Mouse (Mus musculus) cerebellum, adult 11 months (tissue): ENCODE measurements around the gene Gm49601.

Experiments used
- DNase-seq: peaks from one replicate; pipeline ENCODE4 v3.0.0; 2022

Gm49601 gene

DNA sequence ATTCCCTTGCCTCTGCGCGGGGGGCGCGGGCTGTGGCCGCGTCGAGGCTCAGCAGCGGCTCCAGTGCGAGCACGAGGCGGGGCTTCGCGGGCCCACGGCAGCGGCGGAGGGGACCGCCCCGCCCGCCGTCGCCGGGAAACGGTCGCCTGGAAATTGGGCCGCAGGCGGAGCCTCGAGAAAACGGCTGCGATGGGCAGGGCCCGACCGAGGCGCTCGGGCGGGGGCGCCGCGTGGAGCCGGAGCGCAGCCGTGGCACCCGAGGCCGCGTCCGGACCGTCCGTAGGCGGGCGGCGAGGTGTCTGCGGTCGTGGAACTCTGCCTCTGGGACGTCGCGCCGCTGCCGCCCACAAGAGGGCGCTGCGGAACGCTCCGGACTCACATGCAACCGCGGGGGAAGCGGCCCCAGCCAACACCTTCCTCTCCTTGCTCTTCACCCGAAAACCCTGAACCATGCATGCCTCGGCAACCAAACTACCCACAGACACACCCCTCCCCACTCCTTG is at the start of gene Gm49601:
Gene Gm49601, minus strand, starts transcription at position 52 of the 503 bp plus-strand sequence.
- DNase-seq, result peak; percentile 89

DNA sequence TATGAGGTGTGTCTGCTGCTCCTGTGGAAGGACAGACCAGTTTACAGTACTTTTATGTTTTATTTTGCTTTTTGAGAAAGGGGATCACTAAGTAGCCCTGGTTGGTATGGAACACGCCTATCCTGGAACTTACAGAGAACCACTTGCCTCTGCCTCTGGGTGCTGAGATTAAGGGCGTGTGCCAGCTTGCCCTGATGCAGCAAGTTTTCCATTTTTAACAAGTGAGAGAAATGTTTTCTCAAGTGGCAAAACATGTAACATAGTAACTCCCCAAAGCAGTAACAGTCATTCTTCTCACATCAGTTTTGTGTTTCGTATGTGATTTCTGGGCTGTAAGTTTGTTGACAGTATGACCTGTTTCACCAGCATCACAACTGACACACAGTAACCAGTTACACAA is 46.8 kb upstream of the Gm49601 start:
- no peak for DNase-seq

DNA sequence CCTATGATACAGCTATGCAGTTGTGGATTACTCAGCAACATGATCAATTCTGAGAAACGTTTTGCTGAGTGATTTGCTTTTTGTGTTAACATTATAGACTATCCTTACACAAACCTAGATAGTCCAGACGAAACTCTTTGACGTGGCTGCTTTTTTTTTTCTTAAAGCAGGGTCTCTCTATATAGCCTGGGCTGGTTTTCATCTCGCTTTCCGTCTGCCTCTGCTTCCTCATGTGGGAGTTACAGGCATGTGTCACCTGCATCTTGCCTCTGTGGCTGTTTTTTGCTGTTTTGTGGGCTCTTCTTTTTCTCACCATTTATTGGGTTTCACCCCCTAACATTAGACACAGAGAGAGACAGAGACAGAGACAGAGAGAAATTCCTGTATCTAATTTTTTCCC is 45.8 kb upstream of the Gm49601 start:
- no peak for DNase-seq

DNA sequence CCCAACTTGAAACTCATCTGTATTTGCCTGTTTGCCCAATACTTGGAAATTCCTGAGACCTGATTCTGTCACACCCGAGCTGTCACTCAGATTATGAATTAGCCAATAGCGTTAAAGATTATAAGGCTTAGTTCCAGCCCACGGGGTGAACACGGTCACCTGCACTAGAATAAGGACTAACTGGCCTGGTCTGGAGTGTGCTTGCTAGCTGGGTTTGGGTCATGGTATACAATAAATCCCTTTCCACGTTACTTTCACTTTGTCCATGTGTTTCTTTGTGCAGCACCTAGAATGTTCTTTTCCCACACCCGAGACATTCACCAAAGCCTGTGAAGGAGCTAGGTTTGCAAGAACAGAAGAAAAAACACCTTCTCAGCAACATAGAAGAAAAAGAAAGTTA is 43.7 kb upstream of the Gm49601 start:
- DNase-seq, result no peak

DNA sequence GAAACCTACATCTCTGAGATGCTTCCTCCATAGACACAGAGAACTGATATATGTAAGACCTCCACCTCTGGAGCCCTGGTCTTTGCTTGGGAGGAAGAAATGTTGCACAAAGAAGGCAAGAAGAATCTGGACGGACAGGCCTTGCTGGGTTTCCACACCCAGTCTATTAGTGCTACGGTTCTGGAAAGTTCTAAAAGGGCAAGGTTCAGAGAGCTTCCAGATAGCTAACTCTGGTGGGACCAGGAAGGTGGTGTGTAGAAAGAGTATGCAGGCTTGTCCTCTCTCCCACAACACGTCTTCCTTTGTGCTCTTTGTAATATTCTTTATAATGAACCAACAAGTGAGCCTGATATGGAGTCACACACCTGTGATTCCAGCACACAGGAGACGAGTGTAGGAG is 32.4 kb upstream of the Gm49601 start:
- DNase-seq, result no peak

DNA sequence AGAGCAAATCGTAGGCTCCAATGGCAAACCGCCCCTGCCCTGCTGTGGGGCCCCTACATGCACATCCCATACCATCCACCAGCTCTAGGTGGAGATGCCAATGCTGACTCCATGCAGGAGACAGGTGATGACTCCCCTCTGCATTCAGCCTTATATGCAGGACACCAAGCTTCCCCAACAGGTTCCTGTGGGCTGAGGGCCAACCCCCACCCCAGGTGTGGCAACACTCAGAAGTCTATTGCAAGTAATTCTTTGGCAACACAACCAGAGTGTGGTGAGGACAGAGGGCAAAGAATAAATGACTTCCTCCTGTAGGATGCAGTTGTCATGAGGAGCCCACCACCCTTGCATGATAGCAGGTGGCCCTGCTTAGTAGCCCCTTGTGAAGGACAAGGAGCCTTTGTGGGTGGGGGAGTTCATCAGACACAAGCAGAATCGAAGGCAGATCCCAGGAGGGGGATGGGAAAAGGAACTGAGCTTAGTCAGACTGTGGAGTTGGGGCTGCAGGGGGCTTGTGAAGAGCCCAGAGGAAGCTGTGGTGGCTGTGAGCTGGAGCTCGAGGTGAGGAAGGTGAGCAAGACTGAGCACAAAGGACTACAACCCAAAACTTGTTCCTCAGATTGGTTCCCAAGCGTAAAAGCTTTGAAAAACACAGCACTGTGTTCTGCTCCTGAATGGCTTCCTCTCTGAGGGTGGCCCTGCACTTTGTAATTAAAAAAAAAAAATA is 29.3 kb upstream of the Gm49601 start:
- no peak for DNase-seq

DNA sequence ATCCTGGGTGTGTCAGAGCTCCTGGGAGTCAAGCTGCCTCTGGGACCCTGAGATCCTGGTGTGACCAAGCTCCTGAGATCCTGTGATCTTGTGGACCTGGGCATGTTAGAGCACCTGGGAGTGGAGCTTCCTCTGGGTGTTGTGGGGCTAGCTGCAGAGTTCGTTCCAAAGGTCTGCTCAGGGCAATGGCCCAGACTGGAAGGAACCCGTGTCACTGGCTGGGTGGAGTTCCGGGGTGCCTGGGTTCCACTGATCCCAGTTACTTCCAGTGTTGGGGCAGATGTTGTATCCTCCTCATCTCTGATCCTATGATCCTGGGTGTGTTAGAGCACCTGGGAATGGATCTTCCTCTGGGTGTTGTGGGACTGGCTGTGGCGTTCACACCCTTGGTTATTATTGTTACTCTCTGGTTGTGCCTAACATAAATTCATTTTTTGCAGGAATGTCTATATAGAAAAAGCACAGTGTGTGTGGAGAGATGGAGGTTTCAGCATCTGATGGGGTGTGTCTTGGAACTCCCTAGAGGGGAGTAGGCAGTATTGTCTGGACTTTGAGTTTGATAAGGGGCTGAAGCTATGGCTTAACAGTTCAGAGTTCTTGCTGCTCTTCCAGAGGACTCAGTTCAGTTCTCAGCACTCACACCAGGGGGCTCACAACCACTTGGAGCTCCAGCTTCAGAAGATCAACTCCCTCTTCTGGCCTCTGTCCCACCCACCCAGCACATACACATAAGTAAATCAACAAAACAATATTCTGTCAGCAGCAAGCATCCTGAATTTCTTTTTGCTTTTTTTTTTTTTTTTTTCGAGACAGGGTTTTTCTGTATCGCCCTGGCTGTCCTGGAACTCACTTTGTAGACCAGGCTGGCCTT is 27.3 kb upstream of the Gm49601 start:
- DNase-seq, result no peak

DNA sequence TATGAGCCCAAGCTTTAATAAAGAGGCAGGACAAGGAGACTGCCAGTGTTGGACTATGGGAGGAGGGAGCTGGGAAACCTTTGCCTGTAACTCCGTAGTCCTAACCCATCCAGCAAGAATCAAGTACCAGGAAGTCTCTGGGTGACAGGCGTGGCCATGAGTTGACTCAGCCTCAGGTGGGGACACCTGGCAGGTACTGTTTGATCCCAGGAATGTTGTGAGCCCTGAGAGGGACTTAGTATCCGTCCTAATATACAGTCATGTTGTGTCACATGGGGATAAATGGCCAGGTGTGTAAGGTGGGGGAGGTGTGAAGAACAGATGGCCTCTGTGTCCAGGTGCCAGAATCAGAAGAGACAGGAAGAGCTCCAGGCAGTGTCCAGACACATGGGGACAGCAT is 22.9 kb upstream of the Gm49601 start:
- DNase-seq, result no peak

DNA sequence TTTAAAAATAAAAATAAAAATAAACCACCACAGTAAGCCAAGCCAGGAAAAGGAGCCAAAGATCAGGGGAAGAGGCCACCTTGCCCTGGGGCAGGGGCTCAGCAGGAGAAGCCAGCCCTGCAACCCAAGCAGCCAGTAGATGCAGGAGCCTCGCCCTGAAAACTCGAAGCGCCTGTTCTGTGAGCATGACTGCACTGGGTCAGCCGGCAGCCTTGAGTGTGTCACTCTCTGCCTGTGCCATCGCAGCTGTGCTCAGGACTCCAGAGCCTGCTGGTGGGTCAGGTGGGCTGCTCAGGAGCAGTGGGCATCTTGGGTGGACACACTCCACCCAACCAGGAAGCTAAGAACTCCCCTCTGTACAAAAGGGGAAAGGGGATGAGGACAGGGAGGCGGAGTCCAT is 19.1 kb upstream of the Gm49601 start:
- DNase-seq, result no peak

DNA sequence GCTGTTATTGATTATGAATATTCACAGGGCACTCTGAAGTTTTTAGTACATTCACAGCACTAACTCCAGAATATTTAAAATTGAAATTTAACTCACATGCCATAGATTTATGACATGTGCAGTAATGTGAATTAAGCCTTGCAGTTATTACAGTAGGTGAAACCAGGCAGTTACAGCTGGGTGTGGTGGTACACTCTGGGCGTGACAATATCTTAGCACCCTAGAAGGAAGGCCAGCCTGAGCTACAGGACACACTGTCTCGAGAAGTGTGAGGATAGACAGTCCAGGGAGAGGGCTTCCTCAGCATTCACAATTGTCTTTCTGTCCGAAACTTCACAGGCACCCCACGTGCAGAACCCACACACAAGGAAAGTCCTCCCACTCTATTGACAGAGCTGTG is 18.3 kb upstream of the Gm49601 start:
- DNase-seq, result no peak

DNA sequence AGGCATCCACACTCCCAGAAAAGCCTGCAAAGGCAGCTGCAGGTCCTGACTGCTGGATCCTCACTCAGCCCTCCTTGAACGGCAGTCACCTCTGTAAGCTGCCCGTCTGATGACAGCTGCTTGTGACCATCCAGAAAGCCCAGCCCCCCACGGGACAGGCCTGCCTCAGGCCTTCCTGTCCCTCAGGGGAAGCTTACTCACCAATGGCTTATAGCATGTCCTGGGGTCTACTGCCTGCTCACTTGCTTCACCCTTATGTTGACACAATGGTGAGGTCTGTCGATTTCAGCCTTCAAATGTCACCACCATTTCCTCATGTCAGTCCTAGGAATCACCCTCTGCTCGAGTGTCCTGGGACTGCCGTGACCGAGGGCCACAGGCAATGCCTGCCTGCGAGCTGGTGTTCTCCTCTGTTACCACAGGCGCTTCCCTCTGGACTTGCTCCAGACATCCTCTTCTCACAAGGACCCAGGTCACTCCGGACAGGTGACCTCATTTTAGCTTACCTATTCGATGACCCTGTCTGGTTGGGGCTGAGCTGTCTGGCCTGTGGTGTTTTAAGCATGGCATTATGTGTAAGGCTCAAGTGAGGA is 17.3 kb upstream of the Gm49601 start:
- DNase-seq, result no peak

DNA sequence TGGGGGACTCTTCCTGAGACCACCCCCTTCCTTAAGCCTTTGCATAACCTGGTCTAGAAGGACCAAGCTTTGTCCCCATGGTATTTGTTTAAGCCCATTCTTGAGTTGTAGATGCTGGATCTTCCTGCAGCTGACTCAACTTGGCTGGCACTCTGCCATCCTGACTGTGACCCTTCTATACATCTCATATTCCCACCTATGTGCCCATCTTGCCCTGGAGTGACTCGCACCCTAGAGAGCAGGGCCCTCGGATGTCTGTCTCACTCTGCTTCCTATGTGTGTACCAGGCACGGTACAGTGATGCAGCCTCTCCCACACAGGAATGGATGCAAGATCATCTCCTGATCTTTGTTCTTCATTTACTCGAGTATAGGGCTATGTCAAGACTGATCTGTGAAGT is 16.7 kb upstream of the Gm49601 start:
- no peak for DNase-seq

DNA sequence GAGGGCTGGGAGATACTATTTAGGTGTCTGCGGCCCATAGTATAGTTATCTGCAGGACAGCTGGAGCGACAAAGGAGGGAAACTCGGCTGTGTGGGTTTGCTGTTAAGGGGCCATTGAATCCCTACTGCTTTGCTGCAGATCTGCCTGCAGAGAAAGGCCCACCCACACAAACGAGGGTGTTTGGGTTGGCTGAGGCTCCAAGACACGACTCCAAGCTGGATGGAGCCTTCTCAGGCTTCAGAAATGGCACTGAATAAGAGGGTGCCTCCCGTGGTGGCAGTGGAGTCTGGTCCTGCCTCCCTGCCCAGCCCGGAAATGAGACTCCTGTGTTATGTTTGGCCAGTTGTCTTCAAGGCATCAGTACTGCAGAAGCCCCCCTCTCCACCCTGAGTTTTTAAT is 16.1 kb upstream of the Gm49601 start:
- DNase-seq, result no peak

DNA sequence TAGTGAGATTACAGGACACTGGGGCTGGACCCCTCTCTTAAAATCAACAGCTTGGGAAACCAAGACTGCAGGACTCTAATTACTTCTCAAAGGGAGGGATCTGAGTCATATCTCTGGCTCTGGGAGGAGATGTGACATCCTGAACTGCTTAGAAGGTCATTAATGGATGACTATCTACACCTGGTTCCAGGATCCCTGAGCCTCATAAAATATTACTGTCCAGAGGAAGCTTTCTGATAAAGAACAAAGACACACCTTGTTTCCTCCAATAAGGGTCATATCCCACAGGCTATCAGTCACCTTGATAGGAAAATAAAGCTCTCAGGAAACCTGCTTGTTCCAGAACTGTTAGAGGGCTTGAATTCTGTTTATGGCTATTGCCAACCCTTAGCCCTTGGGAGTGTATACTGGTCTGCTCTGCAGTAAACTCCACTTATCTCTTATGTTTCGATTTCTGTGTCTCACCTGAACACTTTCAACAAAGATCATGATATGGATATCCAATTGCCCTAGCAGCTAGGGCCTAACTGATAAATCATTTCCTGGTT is 13.2 kb upstream of the Gm49601 start:
- no peak for DNase-seq

DNA sequence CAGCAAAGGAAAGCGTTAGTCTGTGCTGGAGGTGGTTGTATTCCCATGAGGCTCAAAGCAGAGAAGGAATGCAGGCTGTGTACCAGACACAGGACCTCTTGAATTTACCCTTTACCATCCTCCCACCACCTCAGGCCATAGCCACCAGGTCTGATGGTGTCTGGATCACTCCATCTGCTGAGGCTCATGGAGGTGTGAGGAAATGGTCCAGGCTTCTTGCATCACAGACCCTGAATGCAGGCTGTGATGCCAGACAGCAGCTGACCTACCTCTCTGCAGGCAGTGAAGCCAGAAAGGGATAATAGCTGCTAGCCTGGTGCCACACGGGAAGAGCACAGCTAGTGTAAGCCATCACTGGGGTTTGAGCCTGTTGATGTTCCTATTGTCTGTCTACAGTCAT is 12.2 kb upstream of the Gm49601 start:
- DNase-seq, result no peak

DNA sequence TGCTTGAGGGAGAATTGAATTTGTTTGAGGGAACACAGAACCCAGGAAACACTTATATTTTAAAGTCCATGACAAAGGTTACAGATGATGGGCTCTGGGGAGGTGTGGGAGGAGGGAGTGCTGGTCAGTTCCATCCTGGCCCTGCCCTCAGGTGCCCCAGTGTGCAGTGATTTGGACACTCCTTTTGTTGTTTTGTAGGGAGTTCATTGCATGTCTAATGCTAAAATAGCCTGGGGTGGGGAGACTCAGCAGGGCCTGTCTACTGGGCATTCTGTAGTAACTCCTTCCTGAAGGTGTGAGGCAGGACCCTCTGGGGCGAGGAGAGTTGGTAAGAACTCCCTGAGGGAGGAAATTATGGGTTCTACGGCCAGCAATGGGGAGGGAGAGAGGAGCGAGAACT is 10.6 kb upstream of the Gm49601 start:
- no peak for DNase-seq

DNA sequence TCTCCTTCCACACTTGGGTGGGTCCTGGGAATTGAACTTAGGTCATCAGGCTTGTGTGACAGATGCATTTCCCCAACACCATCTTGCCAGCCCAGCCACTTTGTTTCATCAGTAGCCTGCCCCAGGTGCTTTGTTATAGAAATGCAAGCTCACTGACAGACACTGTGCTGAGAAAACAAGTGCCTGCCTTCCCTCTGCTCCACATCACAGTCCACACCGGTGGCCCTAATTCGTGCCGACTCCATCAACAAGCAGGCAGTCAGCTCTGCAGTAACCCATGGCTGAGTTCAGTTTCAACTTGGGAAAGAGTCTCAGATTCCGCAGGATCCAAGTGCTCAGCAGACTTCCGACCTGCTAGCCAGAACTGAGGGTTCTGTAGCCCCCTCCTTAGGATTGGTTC is 10.2 kb upstream of the Gm49601 start:
- DNase-seq, result no peak

DNA sequence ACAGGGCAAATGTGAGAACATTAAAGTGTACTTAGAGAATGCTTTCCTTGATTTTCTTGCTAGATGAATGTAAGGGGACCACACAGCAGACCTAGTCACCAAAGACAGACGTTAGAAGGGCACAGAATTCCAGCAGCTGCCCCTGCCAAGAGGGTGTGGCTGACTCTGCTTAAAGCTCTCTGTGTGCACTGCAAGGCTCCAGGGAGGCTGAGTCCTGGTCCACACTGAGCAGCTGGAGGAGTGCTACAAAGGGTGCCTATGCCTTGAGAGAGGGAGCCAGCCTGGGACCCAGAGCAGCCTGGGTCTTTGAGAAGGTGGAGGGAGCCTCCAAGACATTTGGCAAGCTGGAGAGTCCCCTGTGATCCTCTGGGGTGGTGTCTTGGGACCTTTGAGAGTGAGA is 7.1 kb upstream of the Gm49601 start:
- no peak for DNase-seq

DNA sequence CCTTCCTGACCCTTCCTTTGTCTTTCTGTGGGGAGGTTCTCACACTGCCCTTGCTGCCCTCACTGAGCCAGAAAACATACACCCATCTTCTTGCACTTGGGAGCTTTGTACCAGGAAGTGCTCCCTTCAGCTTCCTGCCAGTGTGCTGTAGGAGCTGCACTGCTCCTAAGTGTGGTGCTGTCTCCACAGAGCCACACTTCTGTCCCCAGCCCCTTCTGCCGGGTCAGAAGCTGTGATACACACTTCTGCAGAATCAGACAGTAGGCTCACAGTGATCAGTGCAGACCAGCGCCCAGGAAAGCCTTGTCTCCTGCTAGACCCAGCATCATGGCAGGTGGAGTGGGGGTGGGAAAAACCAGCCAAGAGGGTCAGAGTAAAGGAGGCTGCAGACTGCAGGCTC is 6.6 kb upstream of the Gm49601 start:
- no peak for DNase-seq

DNA sequence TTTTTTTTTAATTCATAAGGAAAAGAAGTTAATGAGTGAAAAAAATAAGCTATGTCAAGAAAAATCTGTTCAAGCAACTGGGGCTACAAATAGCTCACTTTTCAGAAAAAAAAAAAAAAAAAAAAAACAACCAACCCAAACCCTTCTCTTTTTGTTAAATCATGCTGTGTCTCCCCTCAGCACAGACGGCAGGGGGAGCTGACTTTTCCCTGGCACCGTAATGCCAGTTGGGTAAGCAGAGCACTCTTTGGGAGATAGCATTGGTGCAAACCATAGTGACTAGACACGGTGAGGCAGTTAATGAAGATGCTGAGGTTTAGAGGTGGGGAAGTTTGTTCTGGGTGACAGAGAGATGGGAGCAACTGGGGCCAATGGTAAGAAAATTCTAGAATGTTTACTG is 5.8 kb upstream of the Gm49601 start:
- no peak for DNase-seq

DNA sequence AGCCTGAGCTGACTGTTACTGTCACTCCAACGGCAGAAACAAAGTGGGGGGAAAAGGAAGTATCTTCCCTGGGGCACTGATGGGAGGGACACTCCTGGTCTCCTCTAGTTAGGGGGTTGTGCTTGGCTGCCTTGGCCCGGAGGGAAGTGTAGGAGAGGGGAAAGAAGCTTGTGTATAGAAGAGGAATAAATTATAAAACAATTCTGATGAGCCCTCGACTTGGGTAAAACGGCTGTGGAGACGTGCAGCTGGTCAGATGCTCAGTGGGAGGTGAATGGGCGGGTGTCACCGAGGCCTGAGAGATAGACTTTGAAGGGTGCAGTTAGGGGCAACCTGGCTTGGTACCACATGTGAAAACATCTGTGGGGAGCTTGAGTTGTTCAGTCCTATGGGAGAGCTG is 4.9 kb upstream of the Gm49601 start:
- no peak for DNase-seq

DNA sequence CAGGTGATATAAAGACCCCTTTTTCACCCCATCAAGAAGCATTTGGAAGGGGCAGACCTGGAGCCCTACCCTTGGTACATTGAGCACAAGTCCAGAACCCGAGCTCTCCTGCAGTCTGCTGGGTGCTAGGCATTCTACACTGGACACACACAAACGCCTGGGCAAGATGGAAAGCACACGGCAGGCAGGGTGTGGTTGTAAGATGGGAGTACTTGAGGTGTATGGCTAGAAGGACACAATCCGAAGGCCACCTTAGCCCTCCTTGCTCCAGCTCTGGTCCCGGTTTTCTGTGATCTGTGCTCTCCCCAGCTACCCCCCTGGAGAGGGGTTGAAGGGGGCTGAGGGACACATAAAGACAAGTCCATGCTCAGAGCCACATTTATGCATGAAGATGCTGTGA is 4.1 kb upstream of the Gm49601 start:
- DNase-seq, result no peak

DNA sequence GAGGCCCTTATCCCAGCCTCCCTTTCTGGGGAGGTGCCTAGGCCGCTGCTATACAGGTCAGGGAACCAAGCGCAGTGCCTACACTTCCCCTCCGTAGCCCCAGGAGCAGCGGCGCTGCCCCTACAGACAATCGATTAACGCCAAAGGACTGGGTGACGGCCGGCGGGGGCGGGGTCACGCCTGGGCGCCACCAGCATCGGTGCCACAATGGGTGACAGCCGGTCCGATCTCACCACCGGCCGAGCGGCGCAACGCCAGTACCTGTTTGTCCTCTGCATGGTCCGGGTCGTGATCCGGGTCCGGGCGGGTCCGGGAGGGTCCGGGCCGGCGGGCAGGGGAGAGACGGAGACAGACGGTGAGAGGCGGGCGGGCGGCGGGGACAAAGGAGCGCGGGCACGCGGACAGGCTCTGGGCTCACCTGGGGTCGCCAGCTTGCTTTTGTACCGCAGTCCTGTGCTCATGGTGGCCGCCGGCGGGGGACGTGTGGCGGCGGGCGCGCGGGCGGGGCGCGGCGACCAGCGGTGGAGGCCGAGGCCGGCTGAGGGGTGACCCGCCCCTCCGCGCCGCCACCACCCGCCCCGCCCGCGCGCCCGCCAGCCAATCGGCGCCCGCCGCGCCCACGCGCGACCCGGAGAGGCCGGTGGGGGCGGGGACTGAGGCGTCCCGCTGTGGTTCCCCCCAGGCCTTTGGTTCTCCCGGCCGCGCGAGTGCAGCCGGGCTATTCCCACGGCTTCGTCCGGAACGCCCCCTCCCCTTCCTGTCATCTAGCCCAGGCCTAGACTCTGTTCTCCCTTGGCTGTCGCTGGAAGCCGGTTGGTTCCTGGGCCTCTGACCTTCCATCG is 3.4 kb upstream of the Gm49601 start, which contains the start of gene Sept5:
Gene Sept5, minus strand, starts transcription at position 565 of the 842 bp plus-strand sequence.
- DNase-seq, result peak; percentile 80
